Mouse (Mus musculus) mammary gland, adult 2 months (tissue): ENCODE measurements around the gene Pfkm. TPM values are rescaled to one million over a fixed set of nuclear protein-coding genes. Genes with fewer than 3 reads are reported as not detected.

Experiments used
- polyA plus RNA-seq: library from polyadenylated mRNA; depleted of rRNA; stranded (reverse); fragments of >200 nt; gene quantifications from 2 replicates; pipeline ENCODE4 v1.2.3, GENCODE M21; 2012; ENCODE audit warnings: low replicate concordance; rRNA removed

The Pfkm gene
- polyA plus RNA-seq, result 17.8 and 350 TPM in 2 replicates

DNA sequence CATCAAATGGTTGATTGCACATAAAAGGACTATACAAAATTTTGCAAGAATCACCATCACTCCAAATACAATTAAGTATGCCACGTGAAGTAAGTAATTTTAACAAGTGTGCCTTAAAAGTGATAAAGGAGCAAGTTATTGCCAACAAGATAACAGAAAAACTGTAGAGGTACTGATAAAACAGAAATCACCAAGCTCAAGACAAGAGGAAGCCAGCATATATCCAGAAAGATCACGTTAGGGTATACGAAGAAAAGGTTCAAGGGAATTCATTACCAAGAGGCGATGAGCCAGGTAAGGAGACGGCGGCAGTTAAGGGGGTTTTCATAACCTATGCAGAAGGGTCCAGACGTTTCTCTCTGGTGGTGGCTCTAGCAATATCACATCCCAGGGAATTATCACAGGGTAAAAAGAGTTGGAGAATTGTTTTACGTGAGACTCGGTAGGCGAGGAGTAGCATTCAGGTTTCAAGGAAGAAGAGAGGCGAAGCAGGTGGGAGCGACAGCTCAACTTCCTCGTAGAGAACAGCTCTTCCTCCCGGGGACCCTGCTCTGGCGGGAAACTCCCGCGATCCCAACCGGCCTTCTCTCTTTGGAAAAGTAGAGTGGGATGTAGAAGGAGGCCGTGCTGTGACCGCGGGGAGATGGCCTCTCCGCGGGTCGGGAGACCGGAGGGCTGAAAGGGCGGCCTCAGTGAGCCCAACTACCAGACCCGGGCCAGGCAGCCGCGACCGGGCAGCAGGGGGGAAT lies at the start of gene Pfkm:
Gene Pfkm (plus strand): TSS at position 218 of the 749 bp plus-strand sequence.

DNA sequence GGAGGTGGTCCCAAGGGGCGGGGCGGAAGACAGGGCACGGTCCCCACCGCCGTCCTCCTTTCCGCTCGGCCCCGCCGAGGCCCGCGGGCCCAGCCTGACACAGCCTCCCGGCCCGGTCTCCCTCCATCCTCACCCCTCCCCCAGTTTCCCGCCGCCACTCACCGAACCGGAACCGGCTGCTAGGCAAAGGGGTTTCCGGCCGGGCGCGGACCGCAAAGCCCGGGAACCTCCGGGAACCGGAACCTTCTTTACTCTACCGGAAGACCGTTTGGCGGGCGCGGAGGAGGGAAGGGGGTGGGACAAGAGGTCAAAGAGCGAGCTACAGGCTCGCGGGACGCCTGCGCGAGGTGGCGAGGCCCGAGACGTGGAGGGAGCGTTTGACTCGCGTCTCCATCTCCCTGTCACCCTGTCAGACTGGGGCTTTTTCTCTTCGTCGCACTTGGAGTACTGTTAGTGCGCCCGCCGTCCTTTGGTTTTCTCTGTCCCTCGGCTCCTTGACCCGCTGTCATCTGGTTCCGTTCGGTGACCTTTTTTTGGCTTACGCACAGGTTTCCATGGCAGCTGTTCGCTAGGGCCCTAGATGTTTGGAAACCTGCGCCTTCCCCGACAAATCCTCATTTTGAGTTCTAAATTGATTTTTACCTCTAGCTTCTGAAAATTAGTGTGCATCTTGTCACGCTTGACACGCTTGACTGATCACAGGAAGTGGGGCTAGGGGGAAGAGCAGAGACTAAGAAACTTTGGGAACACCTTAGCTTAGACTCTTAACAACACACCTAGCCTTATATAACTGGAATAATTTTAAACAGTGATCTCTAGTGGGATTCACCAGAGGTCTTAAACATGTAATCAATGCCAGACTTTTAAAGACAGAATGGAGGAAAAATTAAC lies 977 bp downstream of the Pfkm start, which contains the start of gene Senp1:
Gene Senp1 (minus strand): TSS at position 624 of the 891 bp plus-strand sequence.

DNA sequence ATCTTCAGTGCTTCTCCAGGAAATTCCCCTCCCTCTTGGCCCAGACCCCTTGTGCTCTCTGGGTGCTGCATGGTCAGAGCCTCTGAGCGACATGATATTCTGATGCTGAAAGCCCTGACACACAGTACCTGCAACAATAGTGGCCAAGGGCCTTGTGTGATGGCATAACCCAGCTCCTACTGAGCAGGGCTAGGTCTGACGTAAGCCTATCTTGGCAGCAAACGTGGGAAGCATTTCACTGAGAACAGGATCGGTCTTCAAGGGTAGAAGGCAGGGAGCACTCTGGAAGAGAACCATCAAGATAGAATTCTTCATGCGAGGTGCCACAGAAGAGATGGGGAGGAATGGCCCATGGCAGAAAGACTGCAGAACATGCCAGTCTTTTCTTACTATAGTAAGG lies 73.1 kb downstream of the Pfkm start, which contains the start of gene Asb8:
Gene Asb8 (minus strand): TSS at position 101 of the 400 bp plus-strand sequence.

DNA sequence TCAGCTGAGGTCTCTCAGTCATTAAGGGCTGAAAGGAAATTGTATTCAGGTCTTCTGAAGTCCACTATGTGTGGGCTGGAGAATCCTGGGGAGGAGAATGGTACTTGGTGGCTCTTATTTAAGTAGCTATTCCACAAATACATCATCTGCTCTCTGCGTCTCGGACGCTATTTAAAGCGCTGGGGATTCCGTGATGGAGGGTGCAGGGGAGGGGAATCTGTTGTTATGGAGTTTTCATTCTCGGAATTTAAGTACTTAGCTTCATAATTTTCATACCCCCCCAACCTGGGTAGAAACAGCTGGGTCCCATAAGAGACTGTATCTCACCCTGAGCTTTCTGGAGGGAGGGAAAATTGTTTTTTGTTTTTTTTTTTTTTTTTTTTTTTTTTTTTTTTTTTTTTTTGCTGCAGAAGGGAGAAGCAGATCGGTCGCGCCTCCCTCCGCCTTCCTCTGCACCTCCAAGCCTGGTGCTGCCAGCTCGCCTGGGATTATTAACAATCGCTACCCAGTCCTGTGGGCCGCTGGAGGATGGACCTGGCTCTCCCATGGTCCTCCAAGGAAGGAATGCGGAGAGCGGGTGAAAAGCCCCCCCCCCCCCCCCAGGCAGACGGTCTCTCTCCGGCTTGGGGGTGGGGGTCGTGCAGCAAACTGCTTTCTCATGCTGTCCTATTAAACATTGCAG lies 74.7 kb downstream of the Pfkm start, which contains the start of gene Ccdc184:
Gene Ccdc184 (plus strand): TSS at position 196 of the 682 bp plus-strand sequence.

Other genes with a start within 250 kb of the Pfkm start
- 111 and 194 TPM in 2 replicates for gene Hdac7, start 248.1 kb upstream of the Pfkm start, polyA plus RNA-seq
- gene Vdr, start 182.0 kb upstream of the Pfkm start, polyA plus RNA-seq, result 7.4 and 8.1 TPM in 2 replicates
- gene Tmem106c, start 128.4 kb upstream of the Pfkm start, polyA plus RNA-seq, result 38.6 and 74.5 TPM in 2 replicates
- 0.04 TPM in 2 replicates for gene Col2a1, start 87.9 kb upstream of the Pfkm start, polyA plus RNA-seq
- gene Senp1, start 1.2 kb downstream of the Pfkm start, polyA plus RNA-seq, result 9.2 and 13.4 TPM in 2 replicates
- gene Asb8, start 73.0 kb downstream of the Pfkm start, polyA plus RNA-seq, result 39.8 and 71.3 TPM in 2 replicates
- 0.19 and 0.32 TPM in 2 replicates for gene Ccdc184, start 74.6 kb downstream of the Pfkm start, polyA plus RNA-seq
- gene Olfr288, start 103.0 kb downstream of the Pfkm start, polyA plus RNA-seq, result not detected in 2 replicates
- gene Gm44579, start 128.4 kb downstream of the Pfkm start, polyA plus RNA-seq, result not detected in 2 replicates
- gene Olfr287, start 128.5 kb downstream of the Pfkm start, polyA plus RNA-seq, result not detected in 2 replicates
- not detected in 2 replicates for gene Olfr286, start 141.9 kb downstream of the Pfkm start, polyA plus RNA-seq
- not detected in 2 replicates for gene H1fnt, start 164.7 kb downstream of the Pfkm start, polyA plus RNA-seq
- 1.3 and 3.5 TPM in 2 replicates for gene Zfp641, start 203.6 kb downstream of the Pfkm start, polyA plus RNA-seq
- gene Olfr285, start 224.8 kb downstream of the Pfkm start, polyA plus RNA-seq, result not detected in 2 replicates
- gene Olfr284, start 248.4 kb downstream of the Pfkm start, polyA plus RNA-seq, result not detected in 2 replicates